Mouse (Mus musculus): ENCODE measurements around the gene Npy4r.

Gene Npy4r

DNA sequence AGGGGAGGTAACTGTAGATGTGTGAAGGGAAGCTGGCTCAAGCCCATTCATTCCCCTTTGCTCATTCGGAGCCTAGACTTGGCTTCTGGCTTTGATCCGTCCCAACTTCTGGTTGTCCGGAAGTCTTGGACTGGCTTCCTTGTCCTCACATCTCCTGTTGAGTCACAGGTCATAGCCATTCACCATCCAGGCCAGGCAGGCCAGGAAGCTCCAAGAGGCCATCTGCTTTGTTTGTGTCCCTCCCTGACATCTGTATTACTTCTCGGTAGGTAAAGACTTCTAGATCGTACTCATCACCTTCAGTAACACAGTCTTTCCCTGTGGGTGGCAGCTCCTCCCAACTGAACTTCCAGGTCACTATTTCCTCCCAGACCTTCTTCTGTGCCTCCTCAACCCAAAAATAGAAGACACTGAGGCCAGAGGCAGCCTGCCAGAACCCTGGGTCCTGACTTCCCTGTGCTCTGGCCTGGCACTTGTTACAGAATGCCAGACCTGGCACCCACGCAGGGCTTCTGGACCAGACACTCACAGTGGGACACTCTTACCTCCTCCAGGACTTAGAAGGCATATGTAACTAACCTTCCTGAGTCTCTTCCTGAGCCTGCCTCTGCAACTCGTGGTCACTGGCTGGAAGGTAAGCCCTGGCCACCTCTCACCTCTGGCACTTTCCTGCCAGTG is 33.1 kb downstream of the Npy4r start:
- peak; percentile 85 to 94 for DNase-seq

GRCm38 (mm10) chr14:34114311-34114710 is 38.0 kb downstream of the Npy4r start:
- DNase-seq, result peak; percentile 38 to 40

DNA sequence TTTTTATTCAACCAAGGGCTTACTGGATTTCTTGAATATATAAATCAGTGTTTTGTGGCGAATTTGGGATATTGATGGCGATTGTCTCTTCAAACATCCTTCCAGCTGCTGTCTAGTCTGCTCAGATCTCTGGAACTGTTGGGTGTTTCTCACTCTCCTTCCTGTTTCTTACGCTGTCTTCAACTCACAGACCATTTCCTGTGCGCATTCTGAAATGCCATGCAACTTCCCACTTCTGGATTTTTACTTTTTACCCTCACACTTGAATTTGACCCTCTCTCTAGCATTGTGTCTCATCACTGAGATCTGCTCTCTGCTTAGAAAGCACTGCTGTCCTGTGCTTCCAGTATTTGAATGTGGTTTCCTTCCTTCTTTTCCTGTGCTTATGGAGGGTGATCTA is 44.7 kb downstream of the Npy4r start:
- no peak for DNase-seq

- peak; percentile 40 to 73 for DNase-seq
These were observed 45.8 kb downstream of the Npy4r start for GRCm38 (mm10) chr14:34106389-34107062.

- peak; percentile 87 to 89 for DNase-seq
These were observed 47.4 kb downstream of the Npy4r start for GRCm38 (mm10) chr14:34104892-34105291.

DNA sequence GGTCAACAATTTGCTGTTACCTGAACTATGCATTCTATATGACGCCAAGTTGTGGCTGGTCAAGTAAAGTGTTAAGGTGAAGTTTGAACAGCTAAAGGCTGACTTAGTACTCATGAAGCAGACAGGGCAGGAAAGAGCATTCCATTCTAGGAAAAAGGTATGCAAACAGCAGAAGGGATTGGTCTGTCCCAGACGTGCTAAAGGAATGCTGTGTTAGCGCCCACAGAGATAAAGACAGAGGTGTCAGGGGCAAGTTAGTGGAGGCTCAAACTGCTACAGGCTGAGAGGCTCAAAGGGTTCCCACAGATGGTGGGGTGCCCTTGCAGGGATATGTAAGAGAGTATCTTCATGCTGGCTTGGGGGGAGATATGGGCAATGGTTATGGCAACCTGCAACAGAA is 48.4 kb downstream of the Npy4r start:
- DNase-seq, result no peak

DNA sequence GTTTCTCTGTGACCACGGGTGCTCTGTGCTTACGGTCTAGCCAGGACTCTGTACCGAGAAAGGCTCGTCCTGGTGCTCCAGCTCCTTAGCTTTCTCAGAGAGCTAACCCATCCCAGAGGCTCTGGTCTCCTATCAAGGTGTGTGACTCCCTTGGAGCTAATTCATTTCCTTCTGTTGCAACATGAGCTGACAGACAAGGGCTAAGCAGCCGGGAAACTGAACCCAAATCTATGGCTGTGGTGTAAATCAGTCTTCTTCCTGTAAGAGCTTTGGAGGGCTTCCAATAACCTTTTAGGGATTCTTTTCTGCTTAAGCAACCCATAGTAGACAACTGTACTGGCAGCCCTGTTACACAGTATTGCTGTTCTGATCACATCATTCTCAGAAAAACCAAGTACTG is 49.7 kb downstream of the Npy4r start, which contains the start of gene A630023A22Rik:
A630023A22Rik (minus strand) TSS at position 154 of the 400 bp plus-strand sequence.
- no peak for DNase-seq

- no peak for DNase-seq
These were observed 56.1 kb downstream of the Npy4r start for GRCm38 (mm10) chr14:34096161-34096560.

Data from cerebellum, postnatal 14 days (tissue).